Mouse (Mus musculus): ENCODE data around the gene Babam2.

Babam2 gene

GRCm38 (mm10) chr5:31713841-31714264 lies 16.4 kb downstream of the Babam2 start:
- no peak for DNase-seq (ENCODE audit: low read depth, low spot score)

DNA sequence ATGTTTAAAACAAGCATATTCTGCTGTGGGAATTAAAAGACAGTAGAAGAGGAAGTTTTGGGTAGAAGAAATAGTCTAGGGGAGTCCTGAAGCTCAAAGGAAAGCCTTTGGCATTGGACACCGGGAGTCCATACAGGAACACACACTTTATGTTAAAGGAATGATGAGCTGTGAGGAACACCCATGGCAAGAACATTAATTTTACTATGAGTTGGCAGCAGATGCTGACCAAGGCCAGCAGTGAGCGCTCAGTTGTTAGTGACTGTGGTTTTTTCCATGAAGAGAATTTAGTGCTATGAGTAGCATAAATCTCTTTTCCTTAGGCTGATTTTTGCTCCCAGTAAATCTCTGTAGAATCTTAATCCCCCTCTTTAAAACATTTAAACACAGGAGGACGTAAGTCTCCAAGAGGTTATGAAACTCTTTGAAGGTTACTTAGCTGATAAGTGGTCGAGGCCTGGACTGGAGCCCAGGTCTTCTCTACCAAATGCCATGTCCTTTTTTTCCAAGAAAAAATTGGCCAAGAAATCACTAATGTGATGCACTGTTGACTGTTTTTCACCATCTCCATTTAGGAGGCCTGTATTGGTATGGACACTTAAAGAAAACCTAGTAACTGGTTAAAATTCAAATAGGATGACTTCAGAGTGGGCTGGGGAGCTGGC lies 18.1 kb downstream of the Babam2 start:
- no peak for DNase-seq (ENCODE audit: low read depth, low spot score)

- DNase-seq (ENCODE audit: low read depth, low spot score): no peak
Measured at GRCm38 (mm10) chr5:31724519-31724918, 27.0 kb downstream of the Babam2 start.

DNA sequence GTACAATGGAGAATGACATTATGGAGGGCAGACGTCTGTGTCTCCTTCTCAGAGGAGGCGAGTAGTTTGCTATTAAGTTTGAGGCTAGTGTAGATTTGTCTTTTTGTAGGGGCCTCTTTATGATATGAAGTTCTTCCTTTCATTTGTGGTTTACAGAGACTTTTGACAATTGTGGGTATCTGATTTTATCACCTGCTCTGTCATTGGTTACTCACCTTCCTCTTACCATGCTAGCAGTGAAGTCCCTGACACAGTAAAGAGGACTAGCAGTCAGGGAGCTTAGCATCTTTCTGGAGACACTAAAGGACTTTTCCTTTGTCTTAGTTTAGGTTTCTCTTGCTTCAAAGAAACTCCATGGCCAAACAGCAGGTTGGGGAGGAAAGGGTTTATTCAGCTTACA lies 28.4 kb downstream of the Babam2 start:
- DNase-seq (ENCODE audit: low read depth, low spot score): no peak

DNA sequence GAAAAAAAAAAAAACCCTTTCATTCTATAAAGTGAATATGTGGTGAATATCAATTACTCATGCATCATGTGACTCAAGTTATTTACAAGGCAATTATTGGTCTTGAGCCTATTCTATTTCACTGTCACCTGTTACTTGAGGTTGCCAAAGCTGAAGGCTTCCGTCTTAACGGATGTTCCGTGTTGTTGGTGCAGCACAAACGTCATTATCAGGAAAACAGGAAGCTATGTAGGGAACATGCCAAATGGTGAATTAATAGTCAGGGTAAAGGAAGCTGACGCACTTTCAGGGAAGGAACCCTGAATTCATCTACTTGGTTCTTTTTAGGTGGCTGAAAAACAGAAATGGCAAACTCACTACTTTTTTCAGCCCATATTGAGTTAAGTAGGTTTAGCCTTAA lies 30.0 kb downstream of the Babam2 start:
- no peak for DNase-seq (ENCODE audit: low read depth, low spot score)

DNA sequence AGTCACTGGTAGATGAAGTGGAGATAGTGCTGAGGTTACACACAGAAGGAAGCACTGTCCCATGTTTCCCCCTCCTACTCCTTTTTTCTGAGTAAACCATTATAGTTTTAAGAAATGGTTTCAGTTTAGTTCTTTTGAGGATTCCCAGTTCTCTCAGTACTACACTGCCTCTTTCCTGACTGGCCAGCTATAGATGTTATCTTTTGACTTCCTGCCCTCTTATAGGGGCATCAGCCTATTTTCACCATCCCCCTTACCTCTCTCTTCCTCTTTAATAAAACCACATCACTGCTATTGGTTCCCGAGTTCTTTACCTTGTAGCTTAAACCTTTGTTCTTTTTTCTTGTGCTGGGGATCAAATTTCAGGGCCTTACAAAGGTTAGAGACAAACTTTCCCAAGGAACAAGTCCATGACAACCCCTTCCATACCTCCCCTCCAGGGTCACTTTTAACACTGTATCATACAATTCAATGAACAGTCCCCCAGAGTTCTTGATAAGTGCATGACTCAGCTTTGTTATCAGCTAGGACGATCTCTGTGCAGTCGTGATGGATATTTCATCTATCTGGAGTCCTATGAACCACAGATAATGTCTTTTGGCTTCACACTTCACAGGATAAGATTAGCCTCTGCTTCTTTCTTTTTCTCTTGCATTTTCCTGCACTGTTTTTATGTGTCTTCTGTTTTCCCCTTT lies 35.3 kb downstream of the Babam2 start:
- DNase-seq (ENCODE audit: low read depth, low spot score): no peak

DNA sequence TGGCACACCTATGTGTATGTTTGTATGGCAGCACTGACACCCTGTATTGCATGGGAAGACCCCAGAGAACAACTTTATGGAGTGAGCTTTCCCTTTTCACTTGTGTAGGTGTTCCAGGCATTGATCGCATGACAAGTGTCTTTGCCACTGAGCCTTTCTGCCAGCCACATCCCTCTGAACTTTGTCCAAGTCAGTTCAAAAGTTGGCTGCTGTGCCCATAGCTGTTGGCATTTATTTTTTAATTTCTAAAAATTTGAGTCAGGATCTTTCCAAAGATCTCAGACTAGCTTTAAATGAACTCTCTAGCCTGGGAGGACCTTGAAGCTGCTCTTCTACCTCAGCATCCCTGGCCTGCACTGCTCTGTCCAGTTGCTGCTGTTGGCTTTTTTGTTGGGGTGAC lies 44.4 kb downstream of the Babam2 start:
- DNase-seq (ENCODE audit: low read depth, low spot score): no peak

- no peak for DNase-seq (ENCODE audit: low read depth, low spot score)
Measured at GRCm38 (mm10) chr5:31742521-31743031, 45.1 kb downstream of the Babam2 start.

GRCm38 (mm10) chr5:31749401-31749800 lies 51.9 kb downstream of the Babam2 start:
- DNase-seq (ENCODE audit: low read depth, low spot score): no peak

GRCm38 (mm10) chr5:31750231-31750925 lies 52.9 kb downstream of the Babam2 start:
- no peak for DNase-seq (ENCODE audit: low read depth, low spot score)

DNA sequence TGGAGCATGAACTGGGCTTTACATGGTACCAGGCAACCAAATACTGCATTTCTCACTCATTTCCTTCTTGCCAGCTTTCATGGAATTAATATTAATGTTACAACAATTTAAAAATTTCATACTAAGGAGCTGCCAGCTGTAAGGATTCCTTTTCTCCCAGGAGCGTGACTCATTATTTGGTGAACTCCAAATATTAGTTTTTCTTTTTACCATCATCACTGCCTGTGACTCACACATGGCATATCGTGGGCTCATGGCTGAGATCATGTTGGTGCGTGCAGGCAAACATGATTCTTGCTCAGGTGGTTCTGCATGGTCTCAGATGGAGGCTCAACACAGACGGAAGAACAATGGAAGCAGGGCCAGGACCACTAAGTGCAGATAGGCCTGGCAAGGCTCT lies 53.5 kb downstream of the Babam2 start:
- no peak for DNase-seq (ENCODE audit: low read depth, low spot score)

GRCm38 (mm10) chr5:31754634-31755033 lies 57.1 kb downstream of the Babam2 start:
- DNase-seq (ENCODE audit: low read depth, low spot score): no peak

DNA sequence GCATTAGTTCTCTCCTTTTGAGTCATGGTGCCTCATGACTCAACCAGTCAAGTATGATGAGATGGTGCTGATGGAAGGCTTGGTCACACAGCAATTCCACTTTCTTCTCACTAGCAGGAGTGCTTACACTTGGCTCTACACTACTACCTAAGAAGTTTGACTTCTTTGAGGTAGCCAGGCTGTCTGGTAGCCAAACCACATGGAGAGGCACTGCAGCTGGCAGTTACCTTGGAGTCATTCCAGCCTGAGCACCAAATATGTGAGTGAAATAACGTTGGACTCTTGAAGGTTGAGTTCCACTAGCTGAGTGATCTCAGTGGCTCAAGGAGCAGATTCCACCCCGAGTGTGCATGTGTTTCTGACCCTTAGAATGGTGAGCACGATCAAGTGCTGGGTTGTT lies 57.8 kb downstream of the Babam2 start:
- no peak for DNase-seq (ENCODE audit: low read depth, low spot score)

- no peak for DNase-seq (ENCODE audit: low read depth, low spot score)
Measured at GRCm38 (mm10) chr5:31758310-31759091, 61.0 kb downstream of the Babam2 start.

GRCm38 (mm10) chr5:31761836-31762235 lies 64.4 kb downstream of the Babam2 start:
- DNase-seq (ENCODE audit: low read depth, low spot score): no peak

DNA sequence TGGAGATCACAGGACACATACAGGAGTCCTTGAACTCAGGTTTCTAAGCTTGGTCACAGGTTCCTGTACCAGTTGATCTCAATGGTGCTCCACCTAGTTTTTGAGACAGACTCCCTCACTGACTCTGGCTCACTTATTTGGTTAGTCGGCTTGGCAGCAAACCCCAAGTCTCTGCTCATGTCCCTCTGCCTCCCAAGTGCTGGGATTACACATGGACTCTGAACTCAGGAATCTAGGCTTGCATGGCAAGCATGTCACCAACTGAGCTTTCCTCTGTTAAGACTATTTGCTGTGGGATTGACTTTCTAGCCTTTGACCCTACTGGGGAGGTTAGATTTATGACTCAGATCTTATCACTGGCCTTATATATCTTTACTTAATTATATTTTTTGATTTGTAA lies 65.3 kb downstream of the Babam2 start:
- DNase-seq (ENCODE audit: low read depth, low spot score): no peak

DNA sequence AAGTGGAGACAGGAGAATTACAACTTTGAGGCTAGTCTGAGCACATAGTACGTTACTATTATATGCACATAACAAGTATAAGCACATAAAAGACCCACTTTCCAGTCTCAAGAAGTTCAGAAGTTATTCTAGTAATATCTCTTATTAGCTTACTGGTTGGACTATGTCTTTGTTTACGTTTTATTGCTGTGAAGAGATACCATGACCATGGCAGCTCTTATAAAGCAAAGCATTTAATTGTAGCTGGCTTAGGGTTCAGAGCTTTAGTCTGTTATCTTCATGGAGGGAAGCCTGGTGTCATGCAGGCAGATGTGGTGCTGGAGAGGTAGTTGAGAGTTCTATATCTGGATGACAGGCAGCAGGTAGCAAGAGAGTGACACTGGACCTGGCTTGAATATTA lies 68.3 kb downstream of the Babam2 start:
- DNase-seq (ENCODE audit: low read depth, low spot score): no peak

- no peak for DNase-seq (ENCODE audit: low read depth, low spot score)
Measured at GRCm38 (mm10) chr5:31766841-31767542, 69.5 kb downstream of the Babam2 start.

- no peak for DNase-seq (ENCODE audit: low read depth, low spot score)
Measured at GRCm38 (mm10) chr5:31771486-31771885, 74.0 kb downstream of the Babam2 start.

- DNase-seq (ENCODE audit: low read depth, low spot score): no peak
Measured at GRCm38 (mm10) chr5:31771921-31772320, 74.4 kb downstream of the Babam2 start.

DNA sequence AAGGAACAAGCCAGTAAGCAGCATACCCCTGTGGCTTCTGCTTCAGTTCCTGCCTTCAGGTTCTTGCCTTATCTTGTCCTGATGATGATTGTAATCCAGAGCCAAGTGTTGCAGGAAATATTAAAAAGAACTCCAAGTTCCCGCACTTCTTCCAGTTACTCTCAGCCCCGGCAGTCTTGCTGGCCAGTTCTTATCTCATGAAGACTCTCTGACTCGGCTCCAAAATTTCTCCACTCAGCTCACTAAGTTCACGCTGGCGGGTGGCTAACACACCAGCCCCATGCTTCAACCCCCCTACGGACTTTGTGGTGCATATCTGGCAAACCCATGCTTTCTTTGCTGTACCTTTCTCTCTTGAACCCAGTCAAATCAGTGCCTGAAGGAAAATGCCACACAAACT lies 77.5 kb downstream of the Babam2 start:
- DNase-seq (ENCODE audit: low read depth, low spot score): no peak

Data from forelimb bud, embryonic 11.5 days (tissue).